Mouse (Mus musculus) MEL (cell line): ENCODE measurements at regions not wholly inside any gene's neighbourhood (a gene's known extent, or its start where the extent isn't known, plus 50 kb on each side); places are given as distances from the start of the nearest gene placed in this dataset.

ENCODE experiments used
- CHD2 ChIP-seq: IDR thresholded peaks from 2 replicates; pipeline ENCODE4 v1.6.1; 2011; ENCODE audit warnings: low read length, improper control_type of control experiment
- CTCF ChIP-seq, 3 experiments: IDR thresholded peaks in 2 of 3; conservative IDR thresholded peaks in 1 of 3; 2 replicates each; pipeline ENCODE4 v1.5.1; 2011 to 2012; ENCODE audit warnings: low read length in 3 of 3, low read depth in 2 of 3, mild to moderate bottlenecking in 2 of 3, improper control_type of control experiment in 1 of 3, inconsistent platforms in 1 of 3, mixed read lengths in 1 of 3, moderate library complexity in 1 of 3; ENCODE audit not compliant: control insufficient read depth in 1 of 3, insufficient read depth in 1 of 3, poor library complexity in 1 of 3, severe bottlenecking in 1 of 3
- ELF1 ChIP-seq: IDR thresholded peaks from 2 replicates; pipeline ENCODE4 v1.6.1; 2014; ENCODE audit warnings: low read depth, mild to moderate bottlenecking, inconsistent platforms, low read length, improper control_type of control experiment, moderate library complexity
- MAX ChIP-seq: IDR thresholded peaks from 2 replicates; pipeline ENCODE4 v1.6.1; 2011; ENCODE audit warnings: low read length, improper control_type of control experiment
- ZMIZ1 ChIP-seq: IDR thresholded peaks from 2 replicates; pipeline ENCODE4 v1.6.1; 2012; ENCODE audit warnings: low read depth, mild to moderate bottlenecking, inconsistent platforms, low read length, improper control_type of control experiment, moderate library complexity

GRCm38 (mm10) chr2:160479240-160479639 lies 112.4 kb upstream of the Mafb start:
- TF ChIP-seq CTCF (IDR thresholded peaks at IDR 0.05 in 2 of 3, conservative IDR thresholded peaks at IDR 0.05 in 1 of 3; ENCODE audit: control insufficient read depth in 1 of 3, insufficient read depth in 1 of 3, low read depth in 2 of 3, low read length in 3 of 3, poor library complexity in 1 of 3, severe bottlenecking in 1 of 3) (no peak), CHD2 (no peak), MAX (no peak), ZMIZ1 (no peak), ELF1 (no peak)
